Mouse (Mus musculus): Measurements from ENCODE around the gene 2310061I04Rik.

DNA sequence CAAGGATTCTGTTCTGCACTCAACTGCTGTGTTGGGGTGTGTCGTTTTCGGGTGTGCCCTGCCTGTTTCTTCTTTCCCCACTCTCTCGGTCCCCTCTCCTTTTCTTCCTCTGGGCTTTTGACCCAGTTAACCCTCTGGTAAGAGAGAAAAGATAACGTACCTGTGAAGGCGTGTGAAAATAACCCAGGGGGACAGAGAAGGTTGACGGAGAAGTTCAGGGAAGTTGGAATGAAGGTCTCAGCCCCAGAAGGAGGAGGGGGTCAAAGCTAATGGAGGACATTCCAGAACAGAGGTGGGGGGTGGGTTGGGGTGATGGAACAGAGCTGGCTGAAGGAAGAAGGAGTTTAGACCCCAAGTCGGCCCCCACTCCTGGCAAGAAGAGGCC, 28.3 kb downstream of the 2310061I04Rik start:
- no peak for TF ChIP-seq CTCF (IDR thresholded peaks at IDR 0.05; ENCODE audit: low read depth)
- no peak for TF ChIP-seq EP300 (IDR thresholded peaks at IDR 0.05; ENCODE audit: low read depth)

Data from liver, postnatal 0 days (tissue).